Mouse (Mus musculus): ENCODE data around the gene Slc11a1.
"Not testable (repeated sequence)": the region's sequence is repeated elsewhere in the genome, so short reads cannot be mapped to it uniquely, and the experiment has no call there.

The Slc11a1 gene

DNA sequence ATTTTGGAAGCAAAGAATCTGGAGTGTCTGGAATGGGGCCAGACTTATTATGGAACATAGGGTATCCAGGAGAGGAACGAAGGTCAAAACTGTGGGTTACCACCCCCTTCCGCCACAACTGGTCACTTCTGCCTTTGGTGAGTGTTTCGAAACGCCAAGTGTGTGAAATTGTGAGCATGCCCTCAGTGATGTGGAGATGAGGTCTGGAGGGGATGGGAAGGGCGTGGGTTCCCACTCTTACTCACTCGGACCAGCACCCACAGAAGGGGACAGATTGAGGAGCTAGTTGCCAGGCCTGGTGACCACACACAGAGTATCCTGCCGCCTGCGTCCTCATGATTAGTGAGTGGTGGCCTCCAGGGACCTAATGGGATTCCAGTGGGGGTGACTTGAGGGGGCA, at the start of gene Slc11a1:
Slc11a1 (plus strand) TSS at position 216 of the 400 bp plus-strand sequence.
- no peak for DNase-seq (ENCODE audit: low read depth)

DNA sequence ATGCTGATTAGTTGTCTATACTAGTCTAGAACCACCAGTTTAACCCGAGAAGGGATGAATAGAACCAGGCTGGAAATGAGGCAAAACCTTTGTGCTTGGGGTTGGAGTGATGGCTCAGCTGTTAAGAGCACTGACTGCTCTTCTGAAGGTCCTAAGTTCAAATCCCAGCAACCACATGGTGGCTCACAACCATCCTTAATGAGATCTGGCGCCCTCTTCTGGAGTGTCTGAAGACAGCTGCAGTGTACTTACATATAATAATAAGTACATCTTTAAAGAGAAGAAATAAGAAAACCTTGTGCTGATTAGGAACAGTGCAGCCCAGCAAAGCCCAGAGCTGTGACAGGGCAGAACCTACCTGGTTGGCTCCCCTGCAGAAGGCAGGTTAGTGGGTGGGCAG, 48.1 kb upstream of the Slc11a1 start:
- not testable (repeated sequence) for DNase-seq (ENCODE audit: low read depth)

DNA sequence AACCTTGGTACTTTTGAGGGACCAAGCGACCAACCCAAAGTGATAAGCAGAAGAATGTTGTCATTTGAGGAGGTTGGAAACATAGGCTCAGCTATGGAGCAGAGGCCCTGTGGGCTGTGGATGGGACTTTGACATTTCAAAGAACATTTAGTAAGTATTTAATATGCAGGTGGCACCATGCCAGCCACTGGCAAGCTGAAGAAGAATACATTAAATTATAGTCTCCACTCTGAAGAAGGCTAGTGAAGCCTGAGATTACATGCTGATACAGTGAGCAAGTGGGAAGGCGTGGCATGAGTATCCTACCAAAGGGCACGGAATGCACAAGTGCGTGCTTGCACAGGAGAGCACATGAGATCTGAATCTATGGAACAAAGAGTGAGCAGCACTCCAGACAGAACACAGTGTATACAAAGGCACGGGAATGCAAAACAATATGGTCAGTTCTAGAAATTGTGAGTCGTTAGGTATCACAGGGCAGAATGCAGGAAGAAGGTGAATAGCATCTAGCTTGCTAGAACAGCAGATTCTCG, 45.0 kb upstream of the Slc11a1 start:
- DNase-seq (ENCODE audit: low read depth) = no peak

DNA sequence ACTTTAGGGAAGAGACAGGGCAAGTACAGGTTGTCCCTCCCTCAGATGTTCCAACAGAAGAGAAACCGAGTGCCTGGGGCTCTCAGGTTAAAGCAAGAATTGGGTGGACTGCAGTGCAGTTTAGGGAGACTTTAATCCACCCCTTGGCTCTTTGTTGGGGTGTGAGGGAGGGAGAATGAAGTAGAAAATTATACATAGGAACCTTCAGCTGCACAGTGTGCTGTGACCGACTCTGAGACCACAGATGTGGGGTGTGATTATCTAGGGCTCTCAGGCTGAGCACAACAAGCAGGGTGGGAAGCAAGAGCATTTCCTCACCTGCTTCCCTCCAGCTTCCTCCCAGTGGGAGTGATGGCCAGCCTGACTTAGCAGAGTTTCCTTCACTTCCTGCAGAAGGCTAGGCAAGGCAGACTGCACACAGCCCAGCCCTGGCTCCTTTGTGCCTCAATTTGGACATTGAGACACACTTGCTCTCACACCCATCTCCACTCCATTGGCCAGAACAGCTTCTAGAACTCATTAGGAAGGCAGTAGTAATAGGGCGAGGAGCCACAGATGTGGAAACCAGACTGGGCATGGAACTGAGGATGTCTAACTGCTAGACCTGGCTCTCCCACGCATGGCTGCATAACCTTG, 43.8 kb upstream of the Slc11a1 start:
- peak; percentile 14 for DNase-seq (ENCODE audit: low read depth)

DNA sequence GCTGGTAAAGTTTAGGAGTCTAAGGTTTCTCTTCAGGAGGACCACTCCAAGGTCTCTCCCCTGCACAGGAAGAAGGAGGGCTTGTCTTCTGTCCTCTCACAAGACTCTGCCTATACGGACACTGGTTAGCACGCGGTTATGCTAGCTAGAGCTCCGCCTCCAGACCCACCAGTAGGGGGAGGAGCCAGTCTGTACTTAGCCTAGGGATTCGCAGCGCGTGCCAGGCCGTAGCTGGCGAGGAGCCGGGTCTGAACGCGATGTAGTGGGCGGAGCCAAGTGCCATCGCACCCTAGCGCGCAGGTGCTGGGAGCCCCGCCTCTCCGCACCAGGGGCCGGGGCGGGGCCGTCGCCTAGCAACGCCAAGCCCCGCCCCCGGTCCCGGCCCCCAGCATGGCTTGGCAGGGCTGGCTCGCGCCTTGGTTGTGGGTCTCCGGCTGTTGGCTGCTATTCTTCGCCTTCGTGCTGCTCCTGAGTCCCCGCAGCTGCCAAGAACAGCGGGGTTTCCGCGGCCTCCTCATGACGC, 42.7 kb upstream of the Slc11a1 start:
- DNase-seq (ENCODE audit: low read depth) = peak; percentile 98

DNA sequence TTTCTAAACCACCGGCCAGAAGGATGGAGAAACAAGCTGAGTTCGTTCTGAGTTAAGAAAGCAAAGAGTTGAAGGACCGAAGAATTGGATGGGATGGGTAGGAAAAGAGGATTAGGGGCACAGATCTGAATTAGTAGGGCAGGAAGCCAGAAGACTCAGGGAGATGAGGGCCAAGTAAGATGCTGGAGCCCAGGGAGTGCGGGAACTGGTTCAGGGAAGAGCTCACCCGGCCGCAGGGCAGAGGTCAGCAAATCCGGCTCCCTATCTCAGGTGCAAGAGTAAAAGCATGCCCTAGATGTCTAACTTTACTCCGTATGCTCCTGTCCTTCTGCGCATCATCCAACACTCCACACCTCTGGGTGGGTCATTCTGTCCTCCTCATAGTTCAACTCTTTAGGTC, 42.1 kb upstream of the Slc11a1 start:
- DNase-seq (ENCODE audit: low read depth) = no peak

DNA sequence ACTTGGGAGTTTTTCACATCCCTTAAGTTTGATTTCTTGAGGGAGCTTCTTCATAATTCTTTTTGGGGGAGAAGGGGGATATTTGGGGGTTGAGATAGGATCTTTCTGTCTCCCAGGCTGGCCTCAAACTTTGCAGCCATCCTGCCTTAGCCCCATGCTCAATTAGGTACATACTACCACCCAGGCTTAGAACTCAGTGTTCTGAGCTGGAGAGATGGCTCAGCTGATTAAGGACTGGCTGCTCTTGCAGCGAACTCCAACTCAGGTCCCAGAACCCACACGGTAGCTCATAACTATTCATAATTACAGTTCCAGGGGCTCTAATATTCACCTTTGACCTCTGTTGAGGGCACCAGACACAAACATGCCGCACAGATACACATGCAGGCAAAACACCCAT, 40.4 kb upstream of the Slc11a1 start:
- no peak for DNase-seq (ENCODE audit: low read depth)

DNA sequence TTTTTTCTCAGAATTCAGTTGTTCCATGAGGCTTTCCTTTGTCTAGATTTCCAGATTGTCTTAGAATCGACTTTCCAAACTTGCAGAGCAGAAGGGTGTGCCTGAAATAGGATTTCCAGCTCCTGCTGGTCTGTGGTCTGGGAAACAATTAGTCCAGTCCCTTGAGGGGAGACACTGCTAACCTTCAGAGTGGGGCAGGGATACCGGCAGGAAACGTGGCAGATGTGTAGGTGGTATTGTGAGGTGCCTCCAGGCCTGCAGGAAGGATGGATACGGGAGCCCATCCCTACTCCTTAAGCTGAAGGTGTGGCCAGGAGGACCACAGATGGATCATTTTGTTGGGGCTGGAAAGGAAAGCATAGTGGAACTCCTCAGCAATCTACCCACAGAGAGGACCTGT, 40.0 kb upstream of the Slc11a1 start:
- no peak for DNase-seq (ENCODE audit: low read depth)

DNA sequence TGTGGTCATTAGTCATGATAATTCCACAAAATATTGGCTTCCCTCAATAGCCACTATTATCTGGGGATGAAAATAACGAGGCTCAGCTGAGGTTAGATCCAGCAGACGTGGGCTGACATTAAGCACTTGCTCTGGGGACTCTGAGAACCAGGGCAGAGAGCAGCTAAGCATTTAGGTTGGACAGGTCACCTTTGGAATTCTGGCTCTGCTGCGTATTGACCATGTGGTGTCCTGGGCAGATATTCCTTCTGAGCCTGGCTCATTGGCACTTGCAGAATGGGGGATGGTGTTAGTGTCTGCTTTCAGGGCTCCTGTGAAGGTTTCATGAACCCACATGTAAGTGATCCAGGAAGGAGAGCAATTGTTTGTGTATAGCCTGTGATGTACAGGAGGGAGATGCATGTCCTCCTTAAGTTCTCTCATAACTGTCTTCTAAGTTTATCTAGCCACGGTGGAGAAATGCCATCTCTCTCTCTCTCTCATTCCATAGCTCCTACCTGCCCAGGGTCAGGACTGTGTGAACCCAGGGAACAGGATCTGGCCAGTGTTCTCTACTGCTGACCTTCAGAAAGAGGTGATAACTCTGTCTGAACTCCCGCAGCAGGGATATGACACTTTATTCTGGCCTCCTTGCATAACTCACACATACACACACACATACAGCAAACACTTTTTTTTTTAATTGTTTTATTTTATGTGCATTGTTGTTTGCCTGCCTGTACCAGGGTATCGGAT, 39.4 kb upstream of the Slc11a1 start:
- no peak for DNase-seq (ENCODE audit: low read depth)

DNA sequence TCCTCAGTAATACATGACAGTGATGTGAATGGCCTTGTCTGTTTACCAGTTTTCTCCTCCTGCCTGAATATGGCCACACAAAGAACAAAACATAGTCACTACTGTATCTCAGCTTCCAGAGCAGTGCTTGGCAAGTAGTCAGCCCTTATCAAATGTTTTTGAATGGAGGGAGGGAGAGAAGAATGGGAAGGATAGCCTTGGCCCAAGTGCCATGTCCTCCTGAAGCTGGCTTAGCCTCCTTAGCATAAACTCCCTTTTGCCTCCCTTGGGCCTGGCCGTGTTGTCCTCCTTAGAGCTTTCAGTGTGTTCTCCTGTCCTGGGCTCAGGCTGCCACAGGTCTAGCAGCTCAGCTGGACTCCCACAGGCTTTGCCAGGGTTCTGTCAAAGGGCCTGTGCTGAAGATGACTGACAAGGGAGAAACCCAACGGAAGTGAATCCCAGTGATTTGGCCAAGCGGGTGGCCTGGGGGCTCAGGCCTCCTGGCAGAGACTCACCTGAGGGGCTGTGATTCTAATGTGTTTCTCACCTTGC, 37.7 kb upstream of the Slc11a1 start:
- no peak for DNase-seq (ENCODE audit: low read depth)

DNA sequence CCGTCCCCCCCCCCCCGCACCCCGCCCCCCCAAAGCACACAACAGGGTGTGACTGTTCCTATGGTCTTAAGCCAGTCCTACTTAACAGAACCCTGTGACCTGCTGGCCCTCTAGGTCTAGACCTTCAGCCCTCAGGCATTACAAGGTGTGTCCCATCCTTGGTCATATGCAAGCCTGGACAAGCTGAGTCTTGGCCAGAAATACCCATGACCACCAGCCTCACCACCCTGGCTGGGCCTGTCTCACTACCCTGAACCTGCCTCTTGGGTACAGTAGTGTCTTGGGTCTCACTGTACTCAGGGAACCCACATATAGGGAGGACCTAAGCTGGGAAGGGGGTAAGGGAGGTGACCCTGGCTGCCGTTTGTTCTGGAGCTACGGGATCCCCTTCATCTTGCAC, 37.0 kb upstream of the Slc11a1 start:
- DNase-seq (ENCODE audit: low read depth) = no peak

DNA sequence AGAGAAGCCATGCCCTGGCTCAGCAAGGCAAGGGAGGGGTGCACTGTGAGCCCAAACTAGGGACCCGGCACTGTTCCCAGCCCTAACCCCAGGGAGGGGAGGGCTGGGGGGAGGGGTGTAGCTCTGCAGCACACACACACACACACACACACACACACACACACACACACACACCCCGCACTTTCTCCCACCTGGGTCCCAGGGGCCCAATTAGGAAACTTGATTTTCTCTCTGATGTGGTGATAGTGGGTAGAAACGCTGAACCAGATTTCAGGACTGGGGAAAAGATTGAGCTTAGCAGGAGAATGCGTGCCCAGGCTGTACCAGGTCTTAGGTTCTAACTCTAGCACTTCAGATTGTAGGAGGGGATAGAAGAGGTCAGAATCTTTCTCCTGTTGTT, 36.4 kb upstream of the Slc11a1 start:
- no peak for DNase-seq (ENCODE audit: low read depth)

DNA sequence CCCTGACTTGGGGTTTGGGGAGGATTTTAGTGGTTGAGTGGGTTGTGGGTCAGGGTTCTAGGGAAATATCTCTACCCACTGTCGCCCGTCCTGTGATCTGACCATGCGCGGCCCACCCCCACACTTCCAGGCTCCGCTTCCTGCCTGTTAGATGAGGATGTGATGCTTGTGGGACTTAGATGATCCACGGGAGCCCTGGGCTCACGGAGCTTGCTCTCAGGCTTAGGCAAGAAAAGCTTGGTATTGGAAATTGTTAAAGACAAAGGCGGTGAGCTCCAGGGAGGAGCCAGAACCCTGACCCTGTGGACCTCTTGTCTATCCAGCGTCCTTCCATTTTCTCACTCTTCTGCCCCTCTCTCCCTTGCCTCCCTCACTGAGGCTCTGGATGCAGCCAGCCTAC, 35.1 kb upstream of the Slc11a1 start:
- DNase-seq (ENCODE audit: low read depth) = no peak

DNA sequence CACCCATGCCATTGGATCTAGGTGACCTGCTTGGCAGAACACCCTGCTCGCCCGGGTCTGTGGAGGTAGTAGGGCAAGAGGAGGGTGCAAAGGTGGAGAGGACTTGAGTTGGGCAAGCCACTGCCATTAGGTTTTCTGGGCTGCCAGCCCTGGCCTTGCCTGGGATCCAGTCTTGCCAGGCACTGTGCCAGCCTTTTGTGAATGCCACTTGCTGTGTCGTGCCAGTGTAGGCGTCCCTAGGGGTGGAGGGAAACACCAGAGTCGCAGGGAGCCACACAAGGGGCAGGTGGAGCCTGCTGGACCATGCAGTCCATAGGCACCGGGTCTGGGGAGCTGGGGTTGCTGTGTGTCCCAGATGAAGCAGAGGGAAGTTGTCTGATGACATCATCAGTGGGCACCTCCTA, 34.6 kb upstream of the Slc11a1 start:
- no peak for DNase-seq (ENCODE audit: low read depth)

DNA sequence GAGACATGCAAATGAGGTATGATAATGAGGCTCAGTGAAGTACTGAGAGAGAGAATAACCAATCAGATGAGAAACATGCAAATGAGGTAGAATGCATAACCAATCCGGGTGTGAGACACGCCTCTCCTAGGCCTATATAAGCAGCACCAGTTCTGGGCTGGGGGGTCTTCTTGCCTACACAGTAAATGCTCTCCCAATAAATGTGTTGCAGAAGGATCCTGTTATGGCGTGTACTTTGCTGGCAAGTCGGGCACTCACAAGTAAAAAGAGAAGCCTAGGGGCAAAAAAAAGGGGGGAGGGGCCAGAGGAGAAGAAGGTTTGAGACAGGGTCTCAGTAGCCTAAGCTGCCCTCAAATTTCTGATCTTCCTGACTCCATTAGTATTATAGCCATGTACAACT, 34.0 kb upstream of the Slc11a1 start:
- DNase-seq (ENCODE audit: low read depth) = not testable (repeated sequence)

DNA sequence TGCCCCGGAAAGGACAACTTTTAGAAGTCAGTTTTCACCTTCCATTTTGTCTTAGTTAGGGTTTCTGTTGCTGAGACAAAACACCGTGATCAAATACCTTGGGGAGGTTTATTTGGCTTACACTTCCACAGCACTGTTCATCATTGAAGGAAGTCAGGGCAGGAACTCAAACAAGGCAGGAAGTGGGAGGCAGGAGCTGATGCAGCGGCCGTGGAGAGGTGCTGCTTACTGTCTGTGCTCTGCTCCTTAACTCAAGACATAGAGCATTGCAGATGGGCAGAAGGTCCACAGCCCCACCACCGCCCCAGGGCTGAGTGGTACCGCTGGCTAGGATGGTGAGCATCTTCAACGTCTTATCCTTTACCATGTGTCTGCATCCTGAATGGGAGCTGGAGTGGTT, 33.1 kb upstream of the Slc11a1 start:
- no peak for DNase-seq (ENCODE audit: low read depth)

DNA sequence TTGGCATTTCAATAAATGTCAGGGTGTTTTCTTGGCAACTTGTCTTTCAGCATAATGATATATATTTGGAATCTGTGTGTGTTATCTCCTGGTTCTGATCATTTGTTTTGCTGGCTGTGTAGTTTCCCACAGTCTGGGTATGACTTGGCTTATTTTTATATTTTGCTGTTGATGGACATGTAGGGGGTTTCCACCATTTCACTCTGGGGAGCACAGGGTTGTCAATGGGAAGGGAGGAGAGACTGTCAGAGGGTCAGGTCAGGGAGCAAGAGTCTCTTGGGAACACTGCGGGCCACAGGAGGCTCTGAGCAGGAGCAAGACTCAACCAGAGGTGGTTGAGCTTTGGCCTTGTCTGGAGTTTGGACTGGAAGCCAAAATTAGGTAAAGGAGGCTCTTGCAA, 32.7 kb upstream of the Slc11a1 start:
- no peak for DNase-seq (ENCODE audit: low read depth)

DNA sequence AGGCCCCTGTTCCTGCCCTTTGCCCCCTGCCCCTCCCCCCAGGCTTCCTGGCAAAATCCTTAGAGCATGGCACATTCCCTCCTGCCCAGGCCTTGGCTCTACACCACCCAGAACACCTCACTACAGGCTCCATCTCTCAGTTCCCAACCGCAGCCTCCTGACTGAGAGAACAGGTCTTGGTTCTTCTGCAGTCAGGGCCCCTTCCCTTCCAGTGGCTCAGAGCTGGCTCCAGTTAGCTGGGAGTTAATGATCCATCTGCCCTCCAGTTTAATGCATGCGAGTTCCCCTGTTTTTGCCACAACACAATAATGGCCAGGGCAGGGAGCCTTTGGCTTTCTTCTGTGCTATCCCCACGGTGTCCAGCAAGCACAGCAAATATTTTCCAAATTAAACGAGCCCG, 31.8 kb upstream of the Slc11a1 start:
- no peak for DNase-seq (ENCODE audit: low read depth)

DNA sequence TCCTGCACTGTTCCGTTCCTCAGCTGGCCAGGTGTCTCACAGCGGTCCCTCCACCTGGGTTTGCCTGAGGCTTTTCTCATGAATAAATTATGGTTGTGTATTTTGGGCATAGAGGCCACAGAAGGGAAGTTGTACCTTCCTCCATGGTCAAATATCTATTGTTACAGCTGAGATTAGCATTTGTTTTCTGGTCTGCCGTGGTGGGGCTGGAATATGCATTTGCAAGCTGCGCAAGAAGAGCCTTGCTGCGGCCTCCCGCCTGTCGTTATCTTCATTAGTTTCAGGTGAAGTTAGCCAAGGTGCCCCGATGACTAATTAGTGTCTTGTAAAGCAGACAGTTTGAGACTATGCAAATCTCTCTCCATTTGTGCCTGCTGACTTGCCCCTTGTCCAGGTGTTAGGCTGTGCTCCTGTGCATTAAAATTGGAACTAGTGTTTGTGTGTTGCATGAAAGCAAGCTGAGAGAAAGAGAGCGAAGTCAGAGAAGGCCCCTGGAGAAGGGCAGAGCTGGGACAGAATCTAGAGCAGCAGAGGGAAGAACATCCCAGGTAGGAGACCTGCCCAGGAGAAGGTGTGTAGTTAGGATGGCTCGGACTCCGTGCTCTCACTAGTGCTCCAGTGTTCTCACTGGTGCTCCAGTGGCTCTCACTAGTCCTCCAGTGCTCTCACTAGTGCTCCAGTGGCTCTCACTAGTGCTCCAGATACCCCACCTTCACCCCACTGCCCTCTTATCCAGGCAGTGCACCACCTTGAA, 30.7 kb upstream of the Slc11a1 start:
- DNase-seq (ENCODE audit: low read depth) = no peak

DNA sequence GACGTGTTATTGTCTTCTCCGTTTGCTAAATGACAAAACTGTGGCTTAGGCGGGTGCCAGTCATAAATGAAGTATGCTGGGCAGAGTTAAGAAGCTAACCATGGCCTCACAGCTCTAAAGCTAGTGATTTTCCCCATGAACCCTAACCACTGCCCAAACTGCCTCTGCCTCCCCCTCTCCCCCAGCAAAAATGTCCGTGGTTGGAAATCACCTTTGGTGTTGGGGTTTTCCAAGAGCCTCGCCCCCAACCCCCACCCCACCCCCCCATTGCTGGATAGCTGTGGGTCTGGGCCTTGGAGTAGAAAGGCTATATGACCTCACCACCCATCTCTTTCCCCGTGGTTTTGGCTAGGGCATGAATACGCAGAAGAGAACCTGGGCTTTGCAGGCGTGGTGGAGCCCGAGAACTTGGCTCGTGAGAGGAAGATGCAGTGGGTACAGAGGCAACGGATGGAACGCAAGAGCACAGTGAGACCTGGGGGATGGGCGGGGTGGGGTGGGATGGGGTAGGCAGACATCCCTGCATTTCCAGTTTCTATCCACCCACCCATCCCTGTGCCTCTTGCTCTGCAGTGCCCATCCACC, 23.7 kb upstream of the Slc11a1 start:
- DNase-seq (ENCODE audit: low read depth) = no peak

DNA sequence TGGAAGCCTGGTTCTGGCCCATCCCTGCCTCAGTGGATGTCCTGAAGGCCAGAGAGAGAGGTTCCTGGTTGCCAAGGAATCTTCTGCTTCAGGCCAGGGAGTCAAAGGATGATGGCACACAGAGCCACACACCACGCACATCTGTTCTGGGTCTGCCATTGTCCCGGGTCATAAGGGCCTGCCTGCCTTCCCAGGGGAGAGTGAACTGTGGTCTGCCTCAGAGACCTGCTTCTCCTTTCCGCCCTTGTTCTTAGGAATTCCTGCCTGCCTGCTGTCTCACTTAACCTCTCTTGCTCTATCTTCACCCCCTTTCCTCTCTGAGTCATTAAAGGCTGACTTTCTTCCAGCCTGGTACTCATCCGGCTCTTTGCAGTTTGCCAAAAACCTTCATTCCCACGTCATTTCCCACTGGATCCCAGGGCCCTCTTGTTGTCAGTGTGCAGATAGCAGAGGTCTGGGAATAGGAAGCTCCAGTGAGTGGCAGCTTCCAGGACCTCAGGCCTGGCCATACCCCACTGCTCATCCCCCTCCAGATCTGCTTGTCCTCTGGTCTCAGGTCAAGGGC, 22.4 kb upstream of the Slc11a1 start:
- DNase-seq (ENCODE audit: low read depth) = no peak
